Mouse (Mus musculus): Measurements from ENCODE around the gene Bcr. TPM values are rescaled to one million over a fixed set of nuclear protein-coding genes. Genes with fewer than 3 reads are reported as not detected.

Bcr gene
- polyA plus RNA-seq, 1 experiment from 2014 or later: 1.8 TPM

GRCm38 (mm10) chr10:75111446-75112201, 51.2 kb downstream of the Bcr start:
- Histone ChIP-seq H3K4me1 (ENCODE audit: control insufficient read depth, low read depth, low read length) (peaks cover 3% of the 10 kb centered on the region; the same call in 1 of the 2 replicates), H3K9ac (ENCODE audit: low read depth, low read length) (no peak overlapping the region), H3K27ac (ENCODE audit: low read length) (no peak overlapping the region), H3K36me3 (ENCODE audit: control insufficient read depth, insufficient read depth) (no peaks in the 10 kb centered on the region), H3K27me3 (ENCODE audit: control insufficient read depth, insufficient read depth, low read depth, low read length) (no peaks in the 10 kb centered on the region), H3K4me2 (ENCODE audit: low read depth, low read length) (no peak overlapping the region), H3K4me3 (ENCODE audit: low read depth, low read length) (no peak overlapping the region), H3K9me3 (replicated peaks; ENCODE audit: control insufficient read depth, low read length) (no peaks in the 10 kb centered on the region)
- no peak for ATAC-seq (ENCODE audit: low read depth)
- 72% methylated on average over 11 of the region's 11 CpGs for WGBS (ENCODE audit: insufficient replicate concordance)

- H3K4me1 ChIP-seq (ENCODE audit: control insufficient read depth, low read depth, low read length): no peaks in the 10 kb centered on the region
- H3K27me3 ChIP-seq (ENCODE audit: control insufficient read depth, insufficient read depth, low read depth, low read length): no peaks in the 10 kb centered on the region
- no peaks in the 10 kb centered on the region for H3K9me3 ChIP-seq (replicated peaks; ENCODE audit: control insufficient read depth, low read length)
- H3K9ac ChIP-seq (ENCODE audit: low read depth, low read length): no peak overlapping the region
- no peak overlapping the region for H3K4me2 ChIP-seq (ENCODE audit: low read depth, low read length)
- H3K36me3 ChIP-seq (ENCODE audit: control insufficient read depth, insufficient read depth): no peaks in the 10 kb centered on the region
- 74% methylated on average over 3 of the region's 3 CpGs for WGBS (ENCODE audit: insufficient replicate concordance)
- ATAC-seq (ENCODE audit: low read depth): no peak
- H3K4me3 ChIP-seq (ENCODE audit: low read depth, low read length): no peak overlapping the region
- H3K27ac ChIP-seq (ENCODE audit: low read length): no peak overlapping the region
Observed at GRCm38 (mm10) chr10:75112405-75112804, 52.0 kb downstream of the Bcr start.

GRCm38 (mm10) chr10:75113620-75114019, 53.2 kb downstream of the Bcr start:
- ATAC-seq (ENCODE audit: low read depth): no peak
- H3K4me2 ChIP-seq (ENCODE audit: low read depth, low read length): no peak overlapping the region
- H3K27ac ChIP-seq (ENCODE audit: low read length): no peak overlapping the region
- WGBS (ENCODE audit: insufficient replicate concordance): 78% methylated on average over 9 of the region's 9 CpGs
- H3K4me3 ChIP-seq (ENCODE audit: low read depth, low read length): no peak overlapping the region
- no peaks in the 10 kb centered on the region for H3K36me3 ChIP-seq (ENCODE audit: control insufficient read depth, insufficient read depth)
- H3K9me3 ChIP-seq (replicated peaks; ENCODE audit: control insufficient read depth, low read length): no peaks in the 10 kb centered on the region
- no peaks in the 10 kb centered on the region for H3K4me1 ChIP-seq (ENCODE audit: control insufficient read depth, low read depth, low read length)
- H3K9ac ChIP-seq (ENCODE audit: low read depth, low read length): no peak overlapping the region
- no peaks in the 10 kb centered on the region for H3K27me3 ChIP-seq (ENCODE audit: control insufficient read depth, insufficient read depth, low read depth, low read length)

GRCm38 (mm10) chr10:75115240-75115639, 54.8 kb downstream of the Bcr start:
- no peaks in the 10 kb centered on the region for H3K27me3 ChIP-seq (ENCODE audit: control insufficient read depth, insufficient read depth, low read depth, low read length)
- ATAC-seq (ENCODE audit: low read depth): no peak
- no peak overlapping the region for H3K9ac ChIP-seq (ENCODE audit: low read depth, low read length)
- no peaks in the 10 kb centered on the region for H3K9me3 ChIP-seq (replicated peaks; ENCODE audit: control insufficient read depth, low read length)
- no peaks in the 10 kb centered on the region for H3K36me3 ChIP-seq (ENCODE audit: control insufficient read depth, insufficient read depth)
- no peak overlapping the region for H3K4me2 ChIP-seq (ENCODE audit: low read depth, low read length)
- no peak overlapping the region for H3K27ac ChIP-seq (ENCODE audit: low read length)
- no peak overlapping the region for H3K4me3 ChIP-seq (ENCODE audit: low read depth, low read length)
- 61% methylated on average over 5 of the region's 5 CpGs for WGBS (ENCODE audit: insufficient replicate concordance)
- no peaks in the 10 kb centered on the region for H3K4me1 ChIP-seq (ENCODE audit: control insufficient read depth, low read depth, low read length)

GRCm38 (mm10) chr10:75116842-75117457, 56.6 kb downstream of the Bcr start:
- no peak for ATAC-seq (ENCODE audit: low read depth)
- no peaks in the 10 kb centered on the region for H3K36me3 ChIP-seq (ENCODE audit: control insufficient read depth, insufficient read depth)
- H3K4me1 ChIP-seq (ENCODE audit: control insufficient read depth, low read depth, low read length): peaks cover 5% of the 10 kb centered on the region
- H3K9me3 ChIP-seq (replicated peaks; ENCODE audit: control insufficient read depth, low read length): no peaks in the 10 kb centered on the region
- H3K4me2 ChIP-seq (ENCODE audit: low read depth, low read length): no peak overlapping the region
- H3K9ac ChIP-seq (ENCODE audit: low read depth, low read length): no peak overlapping the region
- WGBS (ENCODE audit: insufficient replicate concordance): 76% methylated on average over 7 of the region's 7 CpGs
- no peaks in the 10 kb centered on the region for H3K27me3 ChIP-seq (ENCODE audit: control insufficient read depth, insufficient read depth, low read depth, low read length)
- H3K27ac ChIP-seq (ENCODE audit: low read length): no peak overlapping the region
- no peak overlapping the region for H3K4me3 ChIP-seq (ENCODE audit: low read depth, low read length)

- H3K9me3 ChIP-seq (replicated peaks; ENCODE audit: control insufficient read depth, low read length): no peaks in the 10 kb centered on the region
- peaks cover 5% of the 10 kb centered on the region for H3K4me1 ChIP-seq (ENCODE audit: control insufficient read depth, low read depth, low read length)
- 56% methylated on average over 6 of the region's 6 CpGs for WGBS (ENCODE audit: insufficient replicate concordance)
- no peak overlapping the region for H3K27ac ChIP-seq (ENCODE audit: low read length)
- no peak overlapping the region for H3K4me3 ChIP-seq (ENCODE audit: low read depth, low read length)
- no peaks in the 10 kb centered on the region for H3K36me3 ChIP-seq (ENCODE audit: control insufficient read depth, insufficient read depth)
- no peak for ATAC-seq (ENCODE audit: low read depth)
- no peaks in the 10 kb centered on the region for H3K27me3 ChIP-seq (ENCODE audit: control insufficient read depth, insufficient read depth, low read depth, low read length)
- no peak overlapping the region for H3K4me2 ChIP-seq (ENCODE audit: low read depth, low read length)
- no peak overlapping the region for H3K9ac ChIP-seq (ENCODE audit: low read depth, low read length)
Observed at GRCm38 (mm10) chr10:75118444-75118843, 58.1 kb downstream of the Bcr start.

GRCm38 (mm10) chr10:75119396-75119795, 59.0 kb downstream of the Bcr start:
- no peak overlapping the region for H3K9ac ChIP-seq (ENCODE audit: low read depth, low read length)
- 31% methylated on average over 3 of the region's 3 CpGs for WGBS (ENCODE audit: insufficient replicate concordance)
- H3K4me3 ChIP-seq (ENCODE audit: low read depth, low read length): no peak overlapping the region
- no peaks in the 10 kb centered on the region for H3K27me3 ChIP-seq (ENCODE audit: control insufficient read depth, insufficient read depth, low read depth, low read length)
- ATAC-seq (ENCODE audit: low read depth): no peak
- H3K4me2 ChIP-seq (ENCODE audit: low read depth, low read length): no peak overlapping the region
- H3K36me3 ChIP-seq (ENCODE audit: control insufficient read depth, insufficient read depth): no peaks in the 10 kb centered on the region
- no peaks in the 10 kb centered on the region for H3K9me3 ChIP-seq (replicated peaks; ENCODE audit: control insufficient read depth, low read length)
- peaks cover 5% of the 10 kb centered on the region for H3K4me1 ChIP-seq (ENCODE audit: control insufficient read depth, low read depth, low read length)
- no peak overlapping the region for H3K27ac ChIP-seq (ENCODE audit: low read length)

GRCm38 (mm10) chr10:75120176-75120575, 59.8 kb downstream of the Bcr start:
- Histone ChIP-seq H3K27me3 (ENCODE audit: control insufficient read depth, insufficient read depth, low read depth, low read length) (no peaks in the 10 kb centered on the region), H3K4me2 (ENCODE audit: low read depth, low read length) (no peak overlapping the region), H3K9ac (ENCODE audit: low read depth, low read length) (no peak overlapping the region), H3K36me3 (ENCODE audit: control insufficient read depth, insufficient read depth) (no peaks in the 10 kb centered on the region), H3K4me3 (ENCODE audit: low read depth, low read length) (no peak overlapping the region), H3K4me1 (ENCODE audit: control insufficient read depth, low read depth, low read length) (peaks cover 5% of the 10 kb centered on the region), H3K9me3 (replicated peaks; ENCODE audit: control insufficient read depth, low read length) (no peaks in the 10 kb centered on the region), H3K27ac (ENCODE audit: low read length) (no peak overlapping the region)
- 65% methylated on average over 5 of the region's 5 CpGs for WGBS (ENCODE audit: insufficient replicate concordance)
- no peak for ATAC-seq (ENCODE audit: low read depth)

GRCm38 (mm10) chr10:75121028-75121427, 60.6 kb downstream of the Bcr start:
- H3K4me2 ChIP-seq (ENCODE audit: low read depth, low read length): no peak overlapping the region
- H3K27me3 ChIP-seq (ENCODE audit: control insufficient read depth, insufficient read depth, low read depth, low read length): no peaks in the 10 kb centered on the region
- no peak overlapping the region for H3K9ac ChIP-seq (ENCODE audit: low read depth, low read length)
- WGBS (ENCODE audit: insufficient replicate concordance): 24% methylated on average over 5 of the region's 5 CpGs
- no peak overlapping the region for H3K4me3 ChIP-seq (ENCODE audit: low read depth, low read length)
- H3K4me1 ChIP-seq (ENCODE audit: control insufficient read depth, low read depth, low read length): peaks cover 5% of the 10 kb centered on the region
- H3K36me3 ChIP-seq (ENCODE audit: control insufficient read depth, insufficient read depth): no peaks in the 10 kb centered on the region
- no peak overlapping the region for H3K27ac ChIP-seq (ENCODE audit: low read length)
- no peaks in the 10 kb centered on the region for H3K9me3 ChIP-seq (replicated peaks; ENCODE audit: control insufficient read depth, low read length)
- peak; percentile 69 for ATAC-seq (ENCODE audit: low read depth)
